ENCODE assay signal across 8 mouse cellular contexts in genomic region chr6:108214294-108214925, GRCm38 (mm10). TPM values are rescaled to one million over a fixed set of nuclear protein-coding genes. Genes with fewer than 3 reads are reported as not detected.
DNase-seq lines count a peak whose midpoint lies in the region; ATAC-seq lines count a peak whose summit lies in the region.

No protein-coding gene starts in this region.

- no peak for ATAC-seq in forebrain, embryonic 14.5 days
- no peak for ATAC-seq in liver, embryonic 15.5 days (ENCODE audit: insufficient read depth)
- no peak for ATAC-seq in monocyte, adult 5-6 weeks (replicated peaks; ENCODE audit: insufficient number of reproducible peaks, low FRiP score, low TSS enrichment, poor library complexity, severe bottlenecking)

- 5% methylated on average over 10 of the region's 10 CpGs for WGBS in forebrain, embryonic 14.5 days
- WGBS in liver, embryonic 15.5 days (ENCODE audit: insufficient replicate concordance): 4% methylated on average over 10 of the region's 10 CpGs

- H3K4me2 ChIP-seq in forebrain, embryonic 14.5 days (ENCODE audit: low read length): peak overlapping the region; percentile 89
- H3K4me2 ChIP-seq in liver, embryonic 15.5 days: peak overlapping the region; percentile 95

- H3K9ac ChIP-seq in forebrain, embryonic 14.5 days (ENCODE audit: low read length): peak overlapping the region; percentile 61; the same call in 1 of the 2 replicates
- no peak overlapping the region for H3K9ac ChIP-seq in liver, embryonic 15.5 days

- DNase-seq in adrenal gland, adult 2 months: peak; percentile 28
- DNase-seq in adrenal gland, adult 18-20 months (ENCODE audit: low spot score in 2 of 2): no peak
- DNase-seq in 416B (ENCODE audit: low read depth): peak; percentile 53
- peak; percentile 32 for DNase-seq in forebrain, embryonic 14.5 days (ENCODE audit: low spot score)
- no peak for DNase-seq in layer of hippocampus, adult 11-12 months (ENCODE audit: low spot score)
- no peak for DNase-seq in embryo, embryonic 11 days

- no peaks in the 10 kb centered on the region for H3K9me3 ChIP-seq in forebrain, embryonic 14.5 days (replicated peaks; ENCODE audit: control insufficient read depth, low read length)
- H3K9me3 ChIP-seq in liver, embryonic 15.5 days (replicated peaks): no peaks in the 10 kb centered on the region

- no peaks in the 10 kb centered on the region for H3K27me3 ChIP-seq in forebrain, embryonic 14.5 days (replicated peaks; ENCODE audit: control insufficient read depth, insufficient read depth, low read length)
- no peaks in the 10 kb centered on the region for H3K27me3 ChIP-seq in liver, embryonic 15.5 days

- peaks cover 3% of the 10 kb centered on the region; the same call in 1 of the 2 replicates for H3K4me1 ChIP-seq in forebrain, embryonic 14.5 days (ENCODE audit: control insufficient read depth, insufficient read depth, low read length)
- peaks cover 27% of the 10 kb centered on the region for H3K4me1 ChIP-seq in liver, embryonic 15.5 days (replicated peaks)

- H3K36me3 ChIP-seq in forebrain, embryonic 14.5 days (ENCODE audit: control insufficient read depth, insufficient read depth, low read length): no peaks in the 10 kb centered on the region
- H3K36me3 ChIP-seq in liver, embryonic 15.5 days (replicated peaks): no peaks in the 10 kb centered on the region

- peak overlapping the region; percentile 66 for H3K4me3 ChIP-seq in forebrain, embryonic 14.5 days (ENCODE audit: low read depth, low read length)
- H3K4me3 ChIP-seq in liver, embryonic 15.5 days (replicated peaks): peak overlapping the region; percentile 73

- no peak overlapping the region for H3K27ac ChIP-seq in forebrain, embryonic 14.5 days (ENCODE audit: low read depth, low read length)
- no peak overlapping the region for H3K27ac ChIP-seq in liver, embryonic 15.5 days (replicated peaks)

RNA-seq across cellular contexts. Expression of gene Itpr1, which starts 1.5 kb away (rescaled TPM):
- total RNA-seq in adrenal gland, adult 2 months (2021): 100 to 1,000 TPM; 120 to 176 TPM
- 13.2 and 23.0 TPM in 2 replicates for polyA plus RNA-seq in adrenal gland, adult 2 months (2012; rRNA removed)
- 100 to 1,000 TPM; 114 to 186 TPM for total RNA-seq in adrenal gland, adult 18-20 months (2021)
- polyA plus RNA-seq in forebrain, embryonic 14.5 days (2014; fragmentation: Nextera tagmentation; extraction: Ambion mirVana): 5.2 and 8.5 TPM in 2 replicates
- 2.1 and 2.6 TPM in 2 replicates for polyA plus RNA-seq in liver, embryonic 15.5 days (2015; fragmentation: Nextera tagmentation; extraction: Ambion mirVana)
- 89.4 to 121 TPM (median 102 TPM) in 3 replicates for total RNA-seq in monocyte, adult 5-6 weeks (2017)

RNA-seq across cellular contexts. Expression of gene Sumf1, which starts 29.0 kb away (rescaled TPM):
- 10 to 100 TPM; 37.8 to 44.8 TPM for total RNA-seq in adrenal gland, adult 2 months (2021)
- polyA plus RNA-seq in adrenal gland, adult 2 months (2012; rRNA removed): 70.3 and 87.0 TPM in 2 replicates
- total RNA-seq in adrenal gland, adult 18-20 months (2021): 10 to 100 TPM; 33.1 to 42.5 TPM
- polyA plus RNA-seq in forebrain, embryonic 14.5 days (2014; fragmentation: Nextera tagmentation; extraction: Ambion mirVana): 12.5 TPM in 2 replicates
- 8.5 and 8.7 TPM in 2 replicates for polyA plus RNA-seq in liver, embryonic 15.5 days (2015; fragmentation: Nextera tagmentation; extraction: Ambion mirVana)
- 45.7 to 66.0 TPM (median 52.9 TPM) in 3 replicates for total RNA-seq in monocyte, adult 5-6 weeks (2017)

Comparison
In these comparisons a context has a peak if more than half of its experiments do, and no peak if none do; other contexts are left out.
1. DNase-seq: peak in adrenal gland, adult 2 months (single experiment), 416B (single experiment) and forebrain, embryonic 14.5 days (single experiment); none in adrenal gland, adult 18-20 months (0 of 2), layer of hippocampus, adult 11-12 months (single experiment) and embryo, embryonic 11 days (single experiment).